Mouse (Mus musculus): ENCODE data around the gene Mapk1. TPM values are rescaled to one million over a fixed set of nuclear protein-coding genes. Genes with fewer than 3 reads are reported as not detected.
A peak's percentile ranks its signal among the peaks of the same experiment; 100 is the strongest.

The Mapk1 gene
- polyA plus RNA-seq, 1 experiment from 2014 or later, result 123 TPM

GRCm38 (mm10) chr16:17067552-17067951, 84.4 kb downstream of the Mapk1 start:
- peaks cover 67% of the 10 kb centered on the region for H3K27me3 ChIP-seq (replicated peaks)
- no peak overlapping the region for H3K27ac ChIP-seq
- peaks cover 19% of the 10 kb centered on the region for H3K4me1 ChIP-seq
- H3K36me3 ChIP-seq, result no peaks in the 10 kb centered on the region
- ATAC-seq, result no peak
- no peaks in the 10 kb centered on the region for H3K9me3 ChIP-seq (replicated peaks)
- H3K4me2 ChIP-seq, result no peak overlapping the region
- no peak overlapping the region for H3K4me3 ChIP-seq
- 27% methylated on average over 2 of the region's 2 CpGs for WGBS (ENCODE audit: insufficient replicate concordance)
- no peak overlapping the region for H3K9ac ChIP-seq

GRCm38 (mm10) chr16:17069511-17070443, 86.6 kb downstream of the Mapk1 start, which contains the start of gene Ypel1:
Gene Ypel1 (plus strand): TSS chr16:17069696.
- Histone ChIP-seq H3K9me3 (replicated peaks) (no peaks in the 10 kb centered on the region), H3K27ac (0 out of 2 replicates have a peak within 1 kb of the TSS, but pooled peaks have one; percentile 20), H3K4me3 (peak within 1 kb of the TSS; percentile 71), H3K9ac (peak within 1 kb of the TSS; percentile 69), H3K4me1 (peaks cover 19% of the 10 kb centered on the region), H3K4me2 (peak within 1 kb of the TSS; percentile 97), H3K36me3 (no peaks in the 10 kb centered on the region), H3K27me3 (replicated peaks) (peaks cover 63% of the 10 kb centered on the region)
- peak; percentile 83 for ATAC-seq
- 1% methylated on average over 71 of the region's 76 CpGs for WGBS (ENCODE audit: insufficient replicate concordance)

- Histone ChIP-seq H3K4me2 (peak overlapping the region; percentile 97), H3K4me3 (peak overlapping the region; percentile 71), H3K36me3 (no peaks in the 10 kb centered on the region), H3K27ac (no peak overlapping the region), H3K9me3 (replicated peaks) (0 out of 2 replicates have a peak, but pooled peaks cover 3% of the 10 kb centered on the region), H3K4me1 (peaks cover 19% of the 10 kb centered on the region), H3K9ac (peak overlapping the region; percentile 69; the same call in 1 of the 2 replicates), H3K27me3 (replicated peaks) (peaks cover 54% of the 10 kb centered on the region)
- no peak for ATAC-seq
- 50% methylated on average over 6 of the region's 6 CpGs for WGBS (ENCODE audit: insufficient replicate concordance)
Measured at GRCm38 (mm10) chr16:17070716-17071115, 87.5 kb downstream of the Mapk1 start.

GRCm38 (mm10) chr16:17073000-17073399, 89.8 kb downstream of the Mapk1 start:
- peaks cover 24% of the 10 kb centered on the region for H3K4me1 ChIP-seq
- ATAC-seq, result no peak
- H3K36me3 ChIP-seq, result no peaks in the 10 kb centered on the region
- no peak overlapping the region for H3K9ac ChIP-seq
- peaks cover 43% of the 10 kb centered on the region for H3K27me3 ChIP-seq (replicated peaks)
- H3K9me3 ChIP-seq (replicated peaks), result 0 out of 2 replicates have a peak, but pooled peaks cover 6% of the 10 kb centered on the region
- no peak overlapping the region for H3K27ac ChIP-seq
- no peak overlapping the region for H3K4me2 ChIP-seq
- H3K4me3 ChIP-seq, result no peak overlapping the region
- WGBS (ENCODE audit: insufficient replicate concordance), result 70% methylated on average over 7 of the region's 7 CpGs

- 82% methylated on average over 2 of the region's 2 CpGs for WGBS (ENCODE audit: insufficient replicate concordance)
- H3K27me3 ChIP-seq (replicated peaks), result peaks cover 16% of the 10 kb centered on the region
Measured at GRCm38 (mm10) chr16:17076301-17076700, 93.1 kb downstream of the Mapk1 start.

GRCm38 (mm10) chr16:17076869-17077268, 93.7 kb downstream of the Mapk1 start:
- H3K4me3 ChIP-seq, result no peak overlapping the region
- no peak overlapping the region for H3K4me2 ChIP-seq
- ATAC-seq, result no peak
- H3K27me3 ChIP-seq (replicated peaks), result peaks cover 12% of the 10 kb centered on the region; the same call in 1 of the 2 replicates
- H3K9ac ChIP-seq, result no peak overlapping the region
- 0 out of 2 replicates have a peak, but pooled peaks cover 6% of the 10 kb centered on the region for H3K9me3 ChIP-seq (replicated peaks)
- H3K27ac ChIP-seq, result no peak overlapping the region
- H3K36me3 ChIP-seq, result peaks cover 5% of the 10 kb centered on the region; the same call in 1 of the 2 replicates
- H3K4me1 ChIP-seq, result peaks cover 5% of the 10 kb centered on the region; the same call in 1 of the 2 replicates

More at GRCm38 (mm10) chr16:17076301-17076700, 93.1 kb downstream of the Mapk1 start:
- no peak overlapping the region for H3K27ac ChIP-seq
- ATAC-seq, result no peak
- H3K4me3 ChIP-seq, result no peak overlapping the region
- no peaks in the 10 kb centered on the region for H3K36me3 ChIP-seq
- no peak overlapping the region for H3K9ac ChIP-seq
- H3K9me3 ChIP-seq (replicated peaks), result 0 out of 2 replicates have a peak, but pooled peaks cover 6% of the 10 kb centered on the region
- H3K4me1 ChIP-seq, result peaks cover 5% of the 10 kb centered on the region; the same call in 1 of the 2 replicates
- no peak overlapping the region for H3K4me2 ChIP-seq

GRCm38 (mm10) chr16:17078101-17078500, 94.9 kb downstream of the Mapk1 start:
- no peak overlapping the region for H3K4me3 ChIP-seq
- 79% methylated on average over 7 of the region's 7 CpGs for WGBS (ENCODE audit: insufficient replicate concordance)
- peaks cover 5% of the 10 kb centered on the region; the same call in 1 of the 2 replicates for H3K4me1 ChIP-seq
- H3K4me2 ChIP-seq, result no peak overlapping the region
- ATAC-seq, result no peak
- H3K27me3 ChIP-seq (replicated peaks), result peaks cover 2% of the 10 kb centered on the region; the same call in 1 of the 2 replicates
- H3K9me3 ChIP-seq (replicated peaks), result 0 out of 2 replicates have a peak, but pooled peaks cover 6% of the 10 kb centered on the region
- H3K27ac ChIP-seq, result no peak overlapping the region
- H3K9ac ChIP-seq, result no peak overlapping the region
- peaks cover 14% of the 10 kb centered on the region for H3K36me3 ChIP-seq

- no peak overlapping the region for H3K9ac ChIP-seq
- H3K27me3 ChIP-seq (replicated peaks), result no peaks in the 10 kb centered on the region
- WGBS (ENCODE audit: insufficient replicate concordance), result 80% methylated on average over 6 of the region's 6 CpGs
- no peak overlapping the region for H3K4me2 ChIP-seq
- peaks cover 5% of the 10 kb centered on the region; the same call in 1 of the 2 replicates for H3K4me1 ChIP-seq
- ATAC-seq, result no peak
- H3K36me3 ChIP-seq, result peaks cover 51% of the 10 kb centered on the region
- no peak overlapping the region for H3K4me3 ChIP-seq
- H3K27ac ChIP-seq, result no peak overlapping the region
- H3K9me3 ChIP-seq (replicated peaks), result no peaks in the 10 kb centered on the region
Measured at GRCm38 (mm10) chr16:17082121-17082792, 99.1 kb downstream of the Mapk1 start.

- H3K4me3 ChIP-seq, result no peak overlapping the region
- ATAC-seq, result no peak
- peaks cover 84% of the 10 kb centered on the region for H3K36me3 ChIP-seq
- WGBS (ENCODE audit: insufficient replicate concordance), result 82% methylated on average over 4 of the region's 4 CpGs
- no peak overlapping the region for H3K9ac ChIP-seq
- no peaks in the 10 kb centered on the region for H3K9me3 ChIP-seq (replicated peaks)
- H3K27me3 ChIP-seq (replicated peaks), result no peaks in the 10 kb centered on the region
- H3K4me1 ChIP-seq, result no peaks in the 10 kb centered on the region
- no peak overlapping the region for H3K4me2 ChIP-seq
- H3K27ac ChIP-seq, result no peak overlapping the region; the same call in 1 of the 2 replicates
Measured at GRCm38 (mm10) chr16:17085636-17086035, 102.5 kb downstream of the Mapk1 start.

- Histone ChIP-seq H3K9me3 (replicated peaks) (no peaks in the 10 kb centered on the region), H3K4me3 (no peak overlapping the region), H3K9ac (no peak overlapping the region), H3K36me3 (peaks cover 90% of the 10 kb centered on the region), H3K4me1 (no peaks in the 10 kb centered on the region), H3K27me3 (replicated peaks) (no peaks in the 10 kb centered on the region), H3K27ac (no peak overlapping the region), H3K4me2 (no peak overlapping the region)
- 75% methylated on average over 3 of the region's 3 CpGs for WGBS (ENCODE audit: insufficient replicate concordance)
- no peak for ATAC-seq
Measured at GRCm38 (mm10) chr16:17086241-17086640, 103.1 kb downstream of the Mapk1 start.

GRCm38 (mm10) chr16:17086669-17087193, 103.5 kb downstream of the Mapk1 start:
- Histone ChIP-seq H3K9me3 (replicated peaks) (no peaks in the 10 kb centered on the region), H3K4me2 (no peak overlapping the region), H3K4me1 (no peaks in the 10 kb centered on the region), H3K27me3 (replicated peaks) (no peaks in the 10 kb centered on the region), H3K4me3 (no peak overlapping the region), H3K36me3 (peaks cover 92% of the 10 kb centered on the region), H3K9ac (no peak overlapping the region), H3K27ac (no peak overlapping the region)
- no peak for ATAC-seq
- 86% methylated on average over 13 of the region's 13 CpGs for WGBS (ENCODE audit: insufficient replicate concordance)

All from liver, embryonic 12.5 days (tissue).